Mouse (Mus musculus): ENCODE data around the gene Pitpnm1. TPM values are rescaled to one million over a fixed set of nuclear protein-coding genes. Genes with fewer than 3 reads are reported as not detected.

Gene Pitpnm1
- total and polyA plus RNA-seq, 2 experiments from 2014 or later = 82.9 to 127 TPM

- ATAC-seq (no peak), DNase-seq (no peak)
- H3K9me3 ChIP-seq (ENCODE audit: low read length) = no peaks in the 10 kb centered on the region
- 78% methylated on average over 13 of the region's 13 CpGs for WGBS
- no peak overlapping the region for H3K4me3 ChIP-seq (ENCODE audit: low read depth, low read length)
- H3K36me3 ChIP-seq (ENCODE audit: insufficient read depth) = peaks cover 56% of the 10 kb centered on the region
- H3K27ac ChIP-seq (ENCODE audit: low read depth, low read length) = no peak overlapping the region
- H3K4me1 ChIP-seq (ENCODE audit: insufficient read depth) = no peaks in the 10 kb centered on the region
- H3K9ac ChIP-seq = no peak overlapping the region
- no peak for TF ChIP-seq CTCF (IDR thresholded peaks at IDR 0.05; ENCODE audit: low read depth)
- H3K27me3 ChIP-seq (ENCODE audit: insufficient read depth, low read length) = no peaks in the 10 kb centered on the region
- H3K4me2 ChIP-seq (ENCODE audit: low read depth) = no peak overlapping the region
Observed at GRCm38 (mm10) chr19:4154437-4155222, 54.8 kb downstream of the Pitpnm1 start.

GRCm38 (mm10) chr19:4155223-4156072 is 55.6 kb downstream of the Pitpnm1 start:
- WGBS = 66% methylated on average over 6 of the region's 6 CpGs
- H3K9ac ChIP-seq = no peak overlapping the region
- no peak for TF ChIP-seq CTCF (IDR thresholded peaks at IDR 0.05; ENCODE audit: low read depth)
- peaks cover 55% of the 10 kb centered on the region for H3K36me3 ChIP-seq (ENCODE audit: insufficient read depth)
- no peak overlapping the region for H3K4me3 ChIP-seq (ENCODE audit: low read depth, low read length)
- no peak for ATAC-seq
- no peak overlapping the region for H3K27ac ChIP-seq (ENCODE audit: low read depth, low read length)
- H3K4me2 ChIP-seq (ENCODE audit: low read depth) = no peak overlapping the region
- no peaks in the 10 kb centered on the region for H3K4me1 ChIP-seq (ENCODE audit: insufficient read depth)
- no peaks in the 10 kb centered on the region for H3K9me3 ChIP-seq (ENCODE audit: low read length)
- DNase-seq = no peak
- no peaks in the 10 kb centered on the region for H3K27me3 ChIP-seq (ENCODE audit: insufficient read depth, low read length)

- Histone ChIP-seq H3K4me1 (ENCODE audit: insufficient read depth) (no peaks in the 10 kb centered on the region), H3K27ac (ENCODE audit: low read depth, low read length) (no peak overlapping the region), H3K27me3 (ENCODE audit: insufficient read depth, low read length) (no peaks in the 10 kb centered on the region), H3K36me3 (ENCODE audit: insufficient read depth) (peaks cover 54% of the 10 kb centered on the region), H3K4me2 (ENCODE audit: low read depth) (no peak overlapping the region), H3K9me3 (ENCODE audit: low read length) (no peaks in the 10 kb centered on the region), H3K9ac (no peak overlapping the region), H3K4me3 (ENCODE audit: low read depth, low read length) (no peak overlapping the region)
- no peak for TF ChIP-seq CTCF (IDR thresholded peaks at IDR 0.05; ENCODE audit: low read depth)
- DNase-seq = no peak
- ATAC-seq = no peak
- 67% methylated on average over 20 of the region's 20 CpGs for WGBS
Observed at GRCm38 (mm10) chr19:4156073-4156579, 56.3 kb downstream of the Pitpnm1 start.

- Histone ChIP-seq H3K9me3 (ENCODE audit: low read length) (no peaks in the 10 kb centered on the region), H3K4me2 (ENCODE audit: low read depth) (no peak overlapping the region), H3K4me3 (ENCODE audit: low read depth, low read length) (no peak overlapping the region), H3K27ac (ENCODE audit: low read depth, low read length) (no peak overlapping the region), H3K36me3 (ENCODE audit: insufficient read depth) (peaks cover 61% of the 10 kb centered on the region), H3K9ac (no peak overlapping the region), H3K27me3 (ENCODE audit: insufficient read depth, low read length) (no peaks in the 10 kb centered on the region), H3K4me1 (ENCODE audit: insufficient read depth) (no peaks in the 10 kb centered on the region)
- no peak for ATAC-seq
- TF ChIP-seq CTCF (IDR thresholded peaks at IDR 0.05; ENCODE audit: low read depth) = no peak
- no peak for DNase-seq
- WGBS = 89% methylated on average over 12 of the region's 12 CpGs
Observed at GRCm38 (mm10) chr19:4156771-4157170, 57.0 kb downstream of the Pitpnm1 start.

GRCm38 (mm10) chr19:4159049-4159448 is 59.3 kb downstream of the Pitpnm1 start:
- Histone ChIP-seq H3K4me2 (ENCODE audit: low read depth) (no peak overlapping the region), H3K4me3 (ENCODE audit: low read depth, low read length) (no peak overlapping the region), H3K36me3 (ENCODE audit: insufficient read depth) (peaks cover 55% of the 10 kb centered on the region), H3K9ac (no peak overlapping the region), H3K27ac (ENCODE audit: low read depth, low read length) (no peak overlapping the region), H3K9me3 (ENCODE audit: low read length) (no peaks in the 10 kb centered on the region), H3K27me3 (ENCODE audit: insufficient read depth, low read length) (no peaks in the 10 kb centered on the region), H3K4me1 (ENCODE audit: insufficient read depth) (peaks cover 11% of the 10 kb centered on the region)
- DNase-seq (no peak), ATAC-seq (no peak)
- no peak for TF ChIP-seq CTCF (IDR thresholded peaks at IDR 0.05; ENCODE audit: low read depth)
- WGBS = 96% methylated on average over 8 of the region's 8 CpGs

- TF ChIP-seq CTCF (IDR thresholded peaks at IDR 0.05; ENCODE audit: low read depth) = no peak
- H3K27me3 ChIP-seq (ENCODE audit: insufficient read depth, low read length) = no peaks in the 10 kb centered on the region
- H3K9ac ChIP-seq = peak within 1 kb of the TSS; percentile 71
- no peaks in the 10 kb centered on the region for H3K9me3 ChIP-seq (ENCODE audit: low read length)
- peak within 1 kb of the TSS; percentile 84 for H3K27ac ChIP-seq (ENCODE audit: low read depth, low read length)
- peak within 1 kb of the TSS; percentile 57 for H3K4me3 ChIP-seq (ENCODE audit: low read depth, low read length)
- ATAC-seq (peak; percentile 97), DNase-seq (peak; percentile 98)
- 8% methylated on average over 42 of the region's 42 CpGs for WGBS
- H3K36me3 ChIP-seq (ENCODE audit: insufficient read depth) = peaks cover 33% of the 10 kb centered on the region
- peaks cover 11% of the 10 kb centered on the region for H3K4me1 ChIP-seq (ENCODE audit: insufficient read depth)
- peak within 1 kb of the TSS; percentile 96 for H3K4me2 ChIP-seq (ENCODE audit: low read depth)
Observed at GRCm38 (mm10) chr19:4162646-4163542, 63.1 kb downstream of the Pitpnm1 start, which contains the start of gene Rps6kb2. Gene Rps6kb2, minus strand, starts transcription at chr19:4163354.
